Mouse (Mus musculus): ENCODE data around the gene Ehbp1. TPM values are rescaled to one million over a fixed set of nuclear protein-coding genes. Genes with fewer than 3 reads are reported as not detected.

Ehbp1 gene
- total and polyA plus RNA-seq, 3 experiments, result 2.5 to 4.0 (median 3.1) TPM

DNA sequence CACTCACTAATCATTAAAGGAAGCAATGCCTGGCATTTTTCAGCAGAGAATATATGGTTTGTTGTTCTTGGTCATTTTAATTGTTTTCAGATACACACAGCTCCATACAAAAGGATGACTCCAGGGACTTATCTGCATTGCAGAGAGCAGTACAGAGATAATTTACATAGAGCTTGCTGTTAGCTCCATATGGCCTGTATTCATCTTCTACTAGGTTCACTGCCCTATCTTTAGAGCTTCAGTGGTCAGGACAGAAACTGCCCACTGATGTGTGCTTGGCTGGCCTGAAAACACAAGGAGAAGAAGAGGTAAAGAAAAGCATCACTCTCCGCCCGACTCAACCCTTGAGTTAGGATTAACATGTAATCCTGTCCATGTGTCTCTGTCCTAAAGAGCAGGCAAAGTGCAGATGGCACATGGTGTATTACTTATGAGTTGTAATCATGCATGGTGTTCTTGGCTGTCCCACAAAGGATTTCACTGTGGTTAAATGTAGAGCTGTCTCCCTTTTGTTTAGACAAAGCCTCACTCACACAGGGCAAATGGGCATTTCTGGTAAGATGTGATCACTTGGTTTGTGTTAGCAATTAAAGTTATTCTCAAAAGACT, 14.7 kb downstream of the Ehbp1 start:
- no peak for DNase-seq (ENCODE audit: extremely low read depth)
- dilution Hi-C loops (cut with MboI; ENCODE audit: extremely low pct_ligation_motif_present, extremely low pct_unique_long_range_greater_than_20kb, low sequenced_read_pairs), result no loop called here

DNA sequence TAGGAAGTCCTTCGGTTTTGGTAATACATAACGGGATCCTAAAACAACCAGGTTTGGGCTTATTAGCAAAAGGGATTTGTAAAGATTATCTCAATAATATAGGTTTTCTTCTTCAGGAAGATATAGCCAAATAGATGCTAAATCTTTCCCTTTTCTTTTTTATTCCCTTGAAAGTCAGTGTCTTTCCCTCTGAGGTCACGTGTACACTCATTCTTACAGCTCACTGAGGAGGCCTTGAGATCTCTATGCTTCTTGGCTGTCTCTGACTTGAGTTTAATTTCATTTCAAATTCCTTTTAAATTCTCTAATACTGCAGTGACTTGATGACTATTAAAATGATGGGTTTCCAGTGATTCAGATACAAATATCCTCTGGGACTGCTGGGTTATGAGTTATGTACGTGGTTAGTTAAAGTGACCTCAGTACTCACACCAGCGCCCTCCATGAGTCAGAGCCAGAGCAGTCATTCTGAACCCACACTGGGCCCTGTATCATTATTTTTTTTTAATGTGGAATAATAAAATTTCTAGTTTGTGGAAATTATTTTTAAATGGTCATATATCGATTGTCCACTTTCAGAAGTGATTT, 24.2 kb downstream of the Ehbp1 start:
- H3K9ac ChIP-seq (ENCODE audit: insufficient read depth, low read depth), result no peak overlapping the region
- no peak overlapping the region for H3K4me3 ChIP-seq (replicated peaks in 1 of 3; ENCODE audit: low read depth in 2 of 3, low read length in 2 of 3, poor library complexity in 1 of 3)
- H3K36me3 ChIP-seq (replicated peaks in 1 of 2; ENCODE audit: control insufficient read depth in 1 of 2, insufficient read depth in 1 of 2, low read length in 1 of 2), result no peaks in the 10 kb centered on the region
- H3K4me2 ChIP-seq (ENCODE audit: insufficient read depth, low read depth, poor library complexity, severe bottlenecking), result no peak overlapping the region
- H3K9me3 ChIP-seq (replicated peaks; ENCODE audit: low read length), result no peaks in the 10 kb centered on the region
- peak; percentile 2 for DNase-seq (ENCODE audit: extremely low read depth)
- in situ Hi-C loops (cut with MboI; ENCODE audit: low pct_ligation_motif_present, low pct_unique_long_range_greater_than_20kb, low sequenced_read_pairs), result no loop called here
- dilution Hi-C loops (cut with MboI; ENCODE audit: extremely low pct_ligation_motif_present, extremely low pct_unique_long_range_greater_than_20kb, low sequenced_read_pairs), result no loop called here
- no peak for TF ChIP-seq ZKSCAN1 (IDR thresholded peaks at IDR 0.05; ENCODE audit: borderline replicate concordance, low read depth, low read length)
- TF ChIP-seq MEF2A (IDR thresholded peaks at IDR 0.05; ENCODE audit: borderline replicate concordance, low read depth, low read length), result no peak
- no peak for TF ChIP-seq ZC3H11A (IDR thresholded peaks at IDR 0.05; ENCODE audit: low read depth, low read length)
- TF ChIP-seq ZMIZ1 (IDR thresholded peaks at IDR 0.05; ENCODE audit: low read depth, low read length), result no peak
- H3K4me1 ChIP-seq (ENCODE audit: control insufficient read depth in 1 of 2, insufficient read depth in 2 of 2), result 0 out of 4 replicates have a peak, but pooled peaks cover 0 to 4% of the 10 kb centered on the region in 2 experiments
- H3K27ac ChIP-seq (ENCODE audit: insufficient read depth, low read depth), result no peak overlapping the region
- no peaks in the 10 kb centered on the region for H3K27me3 ChIP-seq (replicated peaks)
- H3K79me2 ChIP-seq (replicated peaks; ENCODE audit: control insufficient read depth, extremely low read depth, insufficient read depth, poor library complexity, severe bottlenecking), result no peaks in the 10 kb centered on the region

More for the DNA sequence above, 14.7 kb downstream of the Ehbp1 start:
- H3K4me1 ChIP-seq (ENCODE audit: control insufficient read depth in 1 of 2, insufficient read depth in 2 of 2), result no peaks in the 10 kb centered on the region
- no peaks in the 10 kb centered on the region for H3K36me3 ChIP-seq (replicated peaks in 1 of 2; ENCODE audit: control insufficient read depth in 1 of 2, insufficient read depth in 1 of 2, low read length in 1 of 2)
- H3K9ac ChIP-seq (ENCODE audit: insufficient read depth, low read depth), result no peak overlapping the region
- H3K4me3 ChIP-seq (replicated peaks in 1 of 3; ENCODE audit: low read depth in 2 of 3, low read length in 2 of 3, poor library complexity in 1 of 3), result no peak overlapping the region
- no peak overlapping the region for H3K4me2 ChIP-seq (ENCODE audit: insufficient read depth, low read depth, poor library complexity, severe bottlenecking)
- in situ Hi-C loops (cut with MboI; ENCODE audit: low pct_ligation_motif_present, low pct_unique_long_range_greater_than_20kb, low sequenced_read_pairs), result no loop called here
- H3K27me3 ChIP-seq (replicated peaks), result no peaks in the 10 kb centered on the region
- no peaks in the 10 kb centered on the region for H3K79me2 ChIP-seq (replicated peaks; ENCODE audit: control insufficient read depth, extremely low read depth, insufficient read depth, poor library complexity, severe bottlenecking)
- H3K27ac ChIP-seq (ENCODE audit: insufficient read depth, low read depth), result no peak overlapping the region
- TF ChIP-seq MXI1 (IDR thresholded peaks at IDR 0.05; ENCODE audit: low read depth, low read length), result no peak
- no peak for TF ChIP-seq NELFE (IDR thresholded peaks at IDR 0.05; ENCODE audit: low read depth, low read length)
- no peak for TF ChIP-seq ZC3H11A (IDR thresholded peaks at IDR 0.05; ENCODE audit: low read depth, low read length)
- TF ChIP-seq CHD1 (IDR thresholded peaks at IDR 0.05; ENCODE audit: low read depth, low read length), result no peak
- H3K9me3 ChIP-seq (replicated peaks; ENCODE audit: low read length), result no peaks in the 10 kb centered on the region

DNA sequence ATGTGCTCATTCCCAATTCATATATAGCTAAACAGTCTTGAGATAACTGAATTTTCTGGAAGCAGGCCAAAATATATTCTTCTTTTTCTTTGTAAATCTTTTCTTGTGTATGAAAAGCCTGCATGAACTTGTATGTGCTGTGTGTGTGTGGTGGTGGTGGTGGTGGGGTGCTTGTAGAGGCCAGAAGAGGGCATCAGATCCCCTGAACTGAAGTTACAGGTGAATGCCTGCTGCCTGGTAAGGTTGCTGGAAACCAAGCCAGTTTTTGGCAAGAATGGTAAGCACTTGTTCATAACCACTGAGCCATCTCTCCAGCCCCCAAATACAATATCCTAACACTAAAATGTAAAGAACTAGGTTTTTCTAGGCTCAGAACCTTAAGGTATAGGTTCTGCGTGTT, 26.3 kb downstream of the Ehbp1 start:
- no peaks in the 10 kb centered on the region for H3K27me3 ChIP-seq (replicated peaks)
- peak; percentile 9 for DNase-seq (ENCODE audit: extremely low read depth)
- H3K27ac ChIP-seq (ENCODE audit: insufficient read depth, low read depth), result no peak overlapping the region
- H3K9me3 ChIP-seq (replicated peaks; ENCODE audit: low read length), result no peaks in the 10 kb centered on the region
- H3K4me1 ChIP-seq (ENCODE audit: control insufficient read depth in 1 of 2, insufficient read depth in 2 of 2), result 0 out of 4 replicates have a peak, but pooled peaks cover 0 to 4% of the 10 kb centered on the region in 2 experiments
- no peak overlapping the region for H3K4me3 ChIP-seq (replicated peaks in 1 of 3; ENCODE audit: low read depth in 2 of 3, low read length in 2 of 3, poor library complexity in 1 of 3)
- dilution Hi-C loops (cut with MboI; ENCODE audit: extremely low pct_ligation_motif_present, extremely low pct_unique_long_range_greater_than_20kb, low sequenced_read_pairs), result no loop called here
- H3K9ac ChIP-seq (ENCODE audit: insufficient read depth, low read depth), result no peak overlapping the region
- H3K36me3 ChIP-seq (replicated peaks in 1 of 2; ENCODE audit: control insufficient read depth in 1 of 2, insufficient read depth in 1 of 2, low read length in 1 of 2), result no peaks in the 10 kb centered on the region
- in situ Hi-C loops (cut with MboI; ENCODE audit: low pct_ligation_motif_present, low pct_unique_long_range_greater_than_20kb, low sequenced_read_pairs), result no loop called here
- no peak overlapping the region for H3K4me2 ChIP-seq (ENCODE audit: insufficient read depth, low read depth, poor library complexity, severe bottlenecking)
- no peaks in the 10 kb centered on the region for H3K79me2 ChIP-seq (replicated peaks; ENCODE audit: control insufficient read depth, extremely low read depth, insufficient read depth, poor library complexity, severe bottlenecking)
- TF ChIP-seq USF2 (conservative IDR thresholded peaks at IDR 0.05; ENCODE audit: low read depth, low read length), result no peak
- no peak for TF ChIP-seq MAX (IDR thresholded peaks at IDR 0.05; ENCODE audit: low read length)
- TF ChIP-seq NELFE (IDR thresholded peaks at IDR 0.05; ENCODE audit: low read depth, low read length), result no peak
- TF ChIP-seq USF1 (IDR thresholded peaks at IDR 0.05; ENCODE audit: low read depth, low read length), result no peak
- TF ChIP-seq RAD21 (IDR thresholded peaks at IDR 0.05; ENCODE audit: low read depth, low read length), result peak; percentile 29
- TF ChIP-seq GABPA (IDR thresholded peaks at IDR 0.05; ENCODE audit: insufficient replicate concordance, low read depth, low read length), result no peak
- TF ChIP-seq MYC (IDR thresholded peaks at IDR 0.05; ENCODE audit: low read depth, low read length), result no peak
- no peak for TF ChIP-seq ZC3H11A (IDR thresholded peaks at IDR 0.05; ENCODE audit: low read depth, low read length)
- no peak for TF ChIP-seq PAX5 (IDR thresholded peaks at IDR 0.05; ENCODE audit: low read length)
- TF ChIP-seq UBTF (IDR thresholded peaks at IDR 0.05; ENCODE audit: low read depth, low read length), result no peak
- TF ChIP-seq MAFK (IDR thresholded peaks at IDR 0.05; ENCODE audit: insufficient replicate concordance, low read length), result no peak
- no peak for TF ChIP-seq ETS1 (conservative IDR thresholded peaks at IDR 0.05; ENCODE audit: low read depth, low read length)
- TF ChIP-seq TBP (conservative IDR thresholded peaks at IDR 0.05; ENCODE audit: low read depth, low read length), result no peak
- peak in 1 of 2 experiments; percentile 44; a peak in 2 of 4 replicates for TF ChIP-seq CTCF (conservative IDR thresholded peaks at IDR 0.05 in 1 of 2, IDR thresholded peaks at IDR 0.05 in 1 of 2; ENCODE audit: low read depth in 2 of 2, low read length in 2 of 2)
- no peak for TF ChIP-seq ZMIZ1 (IDR thresholded peaks at IDR 0.05; ENCODE audit: low read depth, low read length)
- TF ChIP-seq ELF1 (IDR thresholded peaks at IDR 0.05; ENCODE audit: low read depth, low read length), result no peak
- peak; percentile 31 for TF ChIP-seq SMC3 (IDR thresholded peaks at IDR 0.05; ENCODE audit: low read depth, low read length)
- TF ChIP-seq CHD2 (IDR thresholded peaks at IDR 0.05; ENCODE audit: low read length), result no peak
- TF ChIP-seq BHLHE40 (IDR thresholded peaks at IDR 0.05; ENCODE audit: low read depth, low read length), result no peak
- TF ChIP-seq JUND (conservative IDR thresholded peaks at IDR 0.05; ENCODE audit: low read depth, low read length), result no peak

All from CH12.LX (cell line).